Mouse (Mus musculus) myocyte (in vitro differentiated cells): Measurements from ENCODE around the gene Kdm5c. TPM values are rescaled to one million over a fixed set of nuclear protein-coding genes. Genes with fewer than 3 reads are reported as not detected.

ENCODE experiments used
- H3K27me3 ChIP-seq: one replicate; pipeline ENCODE4 v1.6.1; 2011; ENCODE audit not compliant: control insufficient read depth, insufficient read depth, insufficient read length
- H3K36me3 ChIP-seq: one replicate; pipeline ENCODE4 v1.6.1; 2011; ENCODE audit not compliant: control insufficient read depth, insufficient read depth
- H3K4me2 ChIP-seq: one replicate; pipeline ENCODE4 v1.6.1; 2011; ENCODE audit warnings: low read depth, control low read depth
- H3K4me3 ChIP-seq: one replicate; pipeline ENCODE4 v1.5.1; 2011; ENCODE audit warnings: mild to moderate bottlenecking, control low read depth, moderate library complexity
- H3K79me2 ChIP-seq: one replicate; pipeline ENCODE4 v1.6.1; 2011; ENCODE audit not compliant: control insufficient read depth, insufficient read depth
- H3ac ChIP-seq: one replicate; pipeline ENCODE4 v1.6.1; 2011; ENCODE audit not compliant: control insufficient read depth, insufficient read length
- CEBPB ChIP-seq: IDR thresholded peaks from 2 replicates; pipeline ENCODE4 v1.6.1; 2011; ENCODE audit warnings: mild to moderate bottlenecking, moderate library complexity; ENCODE audit not compliant: poor library complexity, insufficient read depth, severe bottlenecking
- E2F4 ChIP-seq: IDR thresholded peaks from one replicate; pipeline ENCODE4 v1.6.1; 2011; ENCODE audit warnings: mild to moderate bottlenecking, control low read depth, moderate library complexity; ENCODE audit not compliant: insufficient read depth
- MAX ChIP-seq: IDR thresholded peaks from one replicate; pipeline ENCODE4 v1.6.1; 2011; ENCODE audit warnings: low read depth, mild to moderate bottlenecking, control low read depth
- MYOD1 ChIP-seq, 3 experiments: IDR thresholded peaks; one replicate each; pipeline ENCODE4 v1.6.1; 2011; ENCODE audit warnings: control low read depth in 2 of 3, low read depth in 2 of 3, mild to moderate bottlenecking in 2 of 3, moderate library complexity in 1 of 3; ENCODE audit not compliant: insufficient read length in 2 of 3, control insufficient read depth in 1 of 3
- MYOG ChIP-seq, 3 experiments: IDR thresholded peaks; one replicate each; pipeline ENCODE4 v1.6.1; 2011; ENCODE audit warnings: control low read depth in 2 of 3, low read depth in 2 of 3, mild to moderate bottlenecking in 2 of 3; ENCODE audit not compliant: insufficient read length in 2 of 3, control insufficient read depth in 1 of 3, insufficient read depth in 1 of 3
- POLR2A ChIP-seq: IDR thresholded peaks from one replicate; pipeline ENCODE4 v1.6.1; 2011; ENCODE audit warnings: low read depth, mild to moderate bottlenecking, control low read depth, moderate library complexity; ENCODE audit not compliant: insufficient read length
- POLR2AphosphoS2 ChIP-seq: IDR thresholded peaks from one replicate; pipeline ENCODE4 v1.6.1; 2011; ENCODE audit warnings: low read depth, control low read depth; ENCODE audit not compliant: insufficient read length
- REST ChIP-seq: IDR thresholded peaks from one replicate; pipeline ENCODE4 v1.6.1; 2011; ENCODE audit warnings: mild to moderate bottlenecking, control low read depth, moderate library complexity; ENCODE audit not compliant: insufficient read depth, insufficient read length
- SRF ChIP-seq: IDR thresholded peaks from one replicate; pipeline ENCODE4 v1.6.1; 2011; ENCODE audit warnings: low read depth; ENCODE audit not compliant: control insufficient read depth, insufficient read length
- TCF12 ChIP-seq: IDR thresholded peaks from one replicate; pipeline ENCODE4 v1.6.1; 2011; ENCODE audit warnings: mild to moderate bottlenecking, control low read depth; ENCODE audit not compliant: poor library complexity, insufficient read depth, severe bottlenecking
- TCF3 ChIP-seq: IDR thresholded peaks from one replicate; pipeline ENCODE4 v1.6.1; 2011; ENCODE audit warnings: low read depth, control low read depth; ENCODE audit not compliant: insufficient read length
- USF1 ChIP-seq: IDR thresholded peaks from one replicate; pipeline ENCODE4 v1.6.1; 2011; ENCODE audit warnings: low read depth, mild to moderate bottlenecking, control low read depth, moderate library complexity
- polyA plus RNA-seq: library from polyadenylated mRNA; unstranded; fragments of >200 nt; fragmentation: generic; extraction: Trizol; gene quantifications from one replicate; pipeline ENCODE4 v1.2.1, GENCODE M21; 2012; ENCODE audit warnings: missing spikeins

The Kdm5c gene
- polyA plus RNA-seq, 1 experiment: 36.6 TPM

- Histone ChIP-seq H3K4me3 (no peak overlapping the region), H3K27me3 (no peaks in the 10 kb centered on the region), H3K36me3 (no peaks in the 10 kb centered on the region), H3K79me2 (no peaks in the 10 kb centered on the region), H3ac (no peak overlapping the region), H3K4me2 (no peak overlapping the region)
- TF ChIP-seq TCF3 (no peak), MYOG (IDR thresholded peaks at IDR 0.05; ENCODE audit: control insufficient read depth in 1 of 3, insufficient read depth in 1 of 3, insufficient read length in 2 of 3, low read depth in 2 of 3) (no peak), POLR2AphosphoS2 (no peak), USF1 (no peak), MAX (no peak)
These were observed 14.3 kb upstream of the Kdm5c start for GRCm38 (mm10) chrX:152218529-152218928.

DNA sequence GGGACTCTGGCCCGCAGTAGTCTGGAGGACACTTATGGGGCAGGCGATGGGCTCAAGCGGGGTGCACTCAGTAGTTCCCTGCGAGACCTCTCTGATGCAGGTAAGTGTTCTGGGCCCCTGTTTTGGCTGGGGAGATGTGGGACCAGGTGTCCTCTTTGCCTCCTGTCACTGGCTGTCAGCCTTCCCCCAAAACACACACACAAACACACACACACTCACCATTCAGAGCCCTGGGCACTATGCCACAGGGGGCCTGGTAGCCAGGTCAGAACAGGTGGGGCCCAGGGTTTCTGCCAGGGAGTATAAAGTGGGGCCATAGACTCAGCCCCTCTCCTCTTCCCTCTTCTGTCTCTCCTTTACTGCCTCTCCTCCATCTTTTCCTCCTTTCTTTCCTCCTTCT is 11.1 kb upstream of the Kdm5c start:
- Histone ChIP-seq H3K4me3 (no peak overlapping the region), H3K27me3 (no peaks in the 10 kb centered on the region), H3K4me2 (no peak overlapping the region), H3K36me3 (no peaks in the 10 kb centered on the region), H3K79me2 (no peaks in the 10 kb centered on the region), H3ac (no peak overlapping the region)
- no peak for TF ChIP-seq MAX
- TF ChIP-seq MYOG (IDR thresholded peaks at IDR 0.05; ENCODE audit: control insufficient read depth in 1 of 3, insufficient read depth in 1 of 3, insufficient read length in 2 of 3, low read depth in 2 of 3): no peak
- no peak for TF ChIP-seq TCF3
- TF ChIP-seq POLR2A: no peak
- no peak for TF ChIP-seq MYOD1 (IDR thresholded peaks at IDR 0.05; ENCODE audit: control insufficient read depth in 1 of 3, insufficient read length in 2 of 3, low read depth in 2 of 3)
- no peak for TF ChIP-seq REST
- TF ChIP-seq CEBPB: no peak
- TF ChIP-seq TCF12: no peak
- no peak for TF ChIP-seq SRF
- TF ChIP-seq USF1: no peak
- no peak for TF ChIP-seq POLR2AphosphoS2
- TF ChIP-seq E2F4: no peak

DNA sequence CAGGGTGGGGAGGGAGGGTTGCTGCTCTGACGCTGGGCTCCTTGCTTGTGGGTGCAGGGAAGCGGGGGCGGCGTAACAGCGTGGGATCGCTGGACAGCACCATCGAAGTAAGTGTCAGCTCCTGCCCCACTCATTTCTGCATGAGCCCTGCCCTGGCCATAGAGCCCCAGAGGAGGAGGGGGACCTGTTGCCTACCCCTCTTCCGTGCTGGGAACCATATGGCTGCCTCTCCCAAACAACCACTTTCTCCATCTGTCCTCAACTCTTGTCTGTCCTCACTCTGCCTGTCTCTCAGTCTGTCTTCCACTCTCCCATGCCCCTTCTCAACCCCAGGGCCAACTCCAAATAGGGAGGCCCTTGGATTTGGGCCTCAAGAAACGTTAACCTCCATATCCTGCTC is 10.6 kb upstream of the Kdm5c start:
- no peak overlapping the region for H3ac ChIP-seq
- no peaks in the 10 kb centered on the region for H3K79me2 ChIP-seq
- no peak overlapping the region for H3K4me2 ChIP-seq
- no peaks in the 10 kb centered on the region for H3K36me3 ChIP-seq
- no peak overlapping the region for H3K4me3 ChIP-seq
- TF ChIP-seq REST (no peak), POLR2A (no peak), TCF3 (no peak), POLR2AphosphoS2 (no peak), MAX (no peak), CEBPB (no peak), E2F4 (no peak), TCF12 (no peak), MYOD1 (IDR thresholded peaks at IDR 0.05; ENCODE audit: control insufficient read depth in 1 of 3, insufficient read length in 2 of 3, low read depth in 2 of 3) (no peak), SRF (no peak), MYOG (IDR thresholded peaks at IDR 0.05; ENCODE audit: control insufficient read depth in 1 of 3, insufficient read depth in 1 of 3, insufficient read length in 2 of 3, low read depth in 2 of 3) (no peak), USF1 (no peak)
- H3K27me3 ChIP-seq: no peaks in the 10 kb centered on the region

- H3ac ChIP-seq: no peak overlapping the region
- TF ChIP-seq USF1 (no peak), E2F4 (no peak), POLR2AphosphoS2 (no peak), MAX (no peak), SRF (no peak), TCF3 (no peak), CEBPB (no peak), MYOD1 (IDR thresholded peaks at IDR 0.05; ENCODE audit: control insufficient read depth in 1 of 3, insufficient read length in 2 of 3, low read depth in 2 of 3) (no peak), TCF12 (no peak), POLR2A (no peak), MYOG (IDR thresholded peaks at IDR 0.05; ENCODE audit: control insufficient read depth in 1 of 3, insufficient read depth in 1 of 3, insufficient read length in 2 of 3, low read depth in 2 of 3) (no peak), REST (no peak)
- H3K36me3 ChIP-seq: no peaks in the 10 kb centered on the region
- H3K4me3 ChIP-seq: no peak overlapping the region
- H3K27me3 ChIP-seq: no peaks in the 10 kb centered on the region
- H3K79me2 ChIP-seq: no peaks in the 10 kb centered on the region
- no peak overlapping the region for H3K4me2 ChIP-seq
These were observed 9.5 kb upstream of the Kdm5c start for GRCm38 (mm10) chrX:152223313-152223712.

- H3K27me3 ChIP-seq: no peaks in the 10 kb centered on the region
- TF ChIP-seq POLR2AphosphoS2 (no peak), REST (no peak), E2F4 (no peak), SRF (no peak), TCF3 (no peak), TCF12 (no peak), MYOG (IDR thresholded peaks at IDR 0.05; ENCODE audit: control insufficient read depth in 1 of 3, insufficient read depth in 1 of 3, insufficient read length in 2 of 3, low read depth in 2 of 3) (no peak), USF1 (no peak), CEBPB (no peak), MAX (no peak), POLR2A (no peak), MYOD1 (IDR thresholded peaks at IDR 0.05; ENCODE audit: control insufficient read depth in 1 of 3, insufficient read length in 2 of 3, low read depth in 2 of 3) (no peak)
- no peak overlapping the region for H3K4me2 ChIP-seq
- H3K79me2 ChIP-seq: no peaks in the 10 kb centered on the region
- H3K36me3 ChIP-seq: no peaks in the 10 kb centered on the region
- no peak overlapping the region for H3K4me3 ChIP-seq
- H3ac ChIP-seq: no peak overlapping the region
These were observed 8.5 kb upstream of the Kdm5c start for GRCm38 (mm10) chrX:152224280-152224679.
